Mouse (Mus musculus): Measurements from ENCODE around the gene Lypd8.

GRCm38 (mm10) chr11:58354927-58355326 lies 23.9 kb upstream of the Lypd8 start:
- TF ChIP-seq EP300 (IDR thresholded peaks at IDR 0.05; ENCODE audit: low read depth) (no peak), CTCF (IDR thresholded peaks at IDR 0.05; ENCODE audit: low read depth) (no peak)

All from liver, embryonic 14.5 days (tissue).